ENCODE assay signal across 9 mouse cellular contexts in genomic region chr13:34238646-34239290, GRCm38 (mm10).
DNase-seq lines count a peak whose midpoint lies in the region; TF ChIP-seq lines count a peak whose summit lies in the region.
"Had no signal": no experiment of that assay in that cellular context is flagged by ENCODE, and none has a peak within 500 bp of the region (broad histone marks: within the 10 kb centered on the region; RNA-seq: fewer than 3 reads in every experiment).

No protein-coding gene starts in this region.

- H3K27ac ChIP-seq in ES-Bruce4 (ENCODE audit: insufficient read depth, low read length) = 0 out of 2 replicates have a peak overlapping the region, but pooled peaks have one; percentile 2
- H3K27ac ChIP-seq in midbrain, embryonic 10.5 days (replicated peaks) = peak overlapping the region; percentile 89

- H3K4me3 ChIP-seq in ES-Bruce4 (ENCODE audit: low read depth, low read length) = no peak overlapping the region
- H3K4me3 ChIP-seq in midbrain, embryonic 10.5 days = peak overlapping the region; percentile 32

- H3K9me3 ChIP-seq in ES-Bruce4 (replicated peaks; ENCODE audit: control insufficient read depth, insufficient read depth, low read length, poor library complexity, severe bottlenecking) = no peaks in the 10 kb centered on the region
- H3K9me3 ChIP-seq in midbrain, embryonic 10.5 days (replicated peaks) = no peaks in the 10 kb centered on the region

- H3K9ac ChIP-seq in ES-Bruce4 (ENCODE audit: low read depth, poor library complexity, severe bottlenecking) = no peak overlapping the region

- peaks cover 10% of the 10 kb centered on the region for H3K4me1 ChIP-seq in ES-Bruce4 (ENCODE audit: control insufficient read depth, insufficient read depth, low read length)
- H3K4me1 ChIP-seq in midbrain, embryonic 10.5 days = peaks cover 78% of the 10 kb centered on the region

- H3K36me3 ChIP-seq in ES-Bruce4 (ENCODE audit: control insufficient read depth, insufficient read depth, low read length, poor library complexity, severe bottlenecking) = no peaks in the 10 kb centered on the region
- H3K36me3 ChIP-seq in midbrain, embryonic 10.5 days = peaks cover 7% of the 10 kb centered on the region; the same call in 1 of the 2 replicates

- WGBS in midbrain, embryonic 10.5 days = 8% methylated on average over 14 of the region's 14 CpGs

- TF ChIP-seq EP300 in ES-Bruce4 (IDR thresholded peaks at IDR 0.05; ENCODE audit: insufficient read depth, low read depth, low read length) = no peak

- intact Hi-C loops in left cerebral cortex, postnatal 36 days (cut with DNase I) = no loop called here

- no peak for TF ChIP-seq POLR2A in ES-Bruce4 (IDR thresholded peaks at IDR 0.05; ENCODE audit: insufficient read depth, low read length)

- no peaks in the 10 kb centered on the region for H3K27me3 ChIP-seq in ES-Bruce4 (ENCODE audit: control insufficient read depth, insufficient read depth, low read length, poor library complexity, severe bottlenecking)
- peaks cover 35% of the 10 kb centered on the region for H3K27me3 ChIP-seq in midbrain, embryonic 10.5 days (ENCODE audit: low read depth, poor library complexity, severe bottlenecking)

- no peak for TF ChIP-seq CTCF in ES-Bruce4 (IDR thresholded peaks at IDR 0.05; ENCODE audit: low read depth, low read length)

- peak; percentile 64 for DNase-seq in brain, adult 2 months (ENCODE audit: low read depth, low spot score)
- peak; percentile 19 for DNase-seq in forelimb bud, embryonic 11.5 days (ENCODE audit: low read depth, low spot score)
- DNase-seq in midbrain, embryonic 10.5 days (ENCODE audit: low spot score) = peak; percentile 49
- DNase-seq in thymus, postnatal 36 days = no peak
- DNase-seq in left cerebral cortex, postnatal 36 days (ENCODE audit: low spot score in 2 of 2) = no peak
- no peak for DNase-seq in gastrocnemius, postnatal 25 days
- DNase-seq: cerebellum, adult 11-12 months; lung, postnatal 4 days had no signal

Comparison
In these comparisons a context has a peak if more than half of its experiments do, and no peak if none do; other contexts are left out.
1. DNase-seq: peak in brain, adult 2 months (single experiment), forelimb bud, embryonic 11.5 days (single experiment) and midbrain, embryonic 10.5 days (single experiment); none in thymus, postnatal 36 days (0 of 2), left cerebral cortex, postnatal 36 days (0 of 2) and gastrocnemius, postnatal 25 days (single experiment).